Mouse (Mus musculus) layer of hippocampus, postnatal 36 days (tissue): ENCODE data around the gene Epsti1. TPM values are rescaled to one million over a fixed set of nuclear protein-coding genes. Genes with fewer than 3 reads are reported as not detected.

Experiments
- DNase-seq, 2 experiments: peaks; one replicate each; pipeline ENCODE4 v3.0.0; 2022
- total RNA-seq, 2 experiments: library from RNA; stranded (reverse); gene quantifications; 2 replicates each; pipeline ENCODE4 v1.2.3; 2021

Gene Epsti1
- total RNA-seq, 2 experiments from 2014 or later, result 0.25 TPM; not detected in 1

DNA sequence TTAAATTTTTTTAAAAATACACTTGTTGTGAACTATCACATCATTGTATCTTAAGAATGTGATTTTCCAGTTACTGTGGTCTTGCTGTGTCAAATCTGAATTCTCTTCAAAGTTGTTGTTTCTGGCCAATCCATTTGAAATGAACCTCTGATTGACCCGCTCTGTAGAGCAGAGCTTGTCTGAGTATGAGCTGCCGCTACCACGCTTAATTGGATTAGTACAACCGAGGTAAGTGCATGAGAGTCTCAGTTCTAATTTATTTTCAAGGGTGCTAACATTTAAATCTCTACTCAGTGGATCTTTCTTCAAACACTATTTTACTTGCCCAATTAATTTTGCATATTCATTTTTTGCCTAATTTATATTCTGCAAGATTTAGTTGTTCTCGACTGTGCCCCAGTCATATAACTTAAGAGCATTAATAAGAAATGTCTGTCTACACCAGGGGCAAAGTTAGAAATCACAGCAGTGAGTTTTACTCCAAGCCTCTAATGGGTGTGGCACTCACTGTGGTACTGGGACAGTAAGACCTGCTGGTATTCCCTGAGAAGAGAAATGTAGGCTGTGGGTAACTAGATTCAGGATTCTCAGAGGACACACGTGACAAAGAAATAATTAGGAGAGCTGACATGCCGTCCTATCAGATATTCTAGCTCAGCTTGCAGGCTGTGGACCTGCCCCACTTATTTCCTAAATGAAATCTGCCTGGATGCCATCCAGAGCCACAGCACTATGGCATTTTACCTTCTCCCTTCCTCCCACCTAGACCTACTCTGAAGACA, 111.7 kb downstream of the Epsti1 start:
- DNase-seq, result no peak

DNA sequence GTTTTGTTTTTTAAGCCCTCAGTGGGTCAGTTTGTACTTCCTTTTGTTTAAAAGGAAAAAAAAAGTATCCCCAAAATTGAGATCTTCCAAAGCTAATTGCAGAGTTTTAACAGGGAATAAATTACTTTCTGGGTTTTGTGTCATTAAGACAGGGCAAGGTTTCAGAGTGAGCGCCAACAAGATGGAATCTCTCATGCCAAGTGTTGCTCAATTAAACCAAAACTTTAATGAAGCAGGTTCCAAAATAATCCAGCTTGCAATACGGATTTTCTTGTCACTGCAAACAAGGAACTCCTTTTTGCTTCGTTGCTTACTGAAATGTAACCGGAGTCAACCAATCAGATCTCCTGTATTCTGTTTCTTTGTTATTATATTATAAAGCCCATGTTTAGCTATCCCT, 112.4 kb downstream of the Epsti1 start:
- no peak for DNase-seq

DNA sequence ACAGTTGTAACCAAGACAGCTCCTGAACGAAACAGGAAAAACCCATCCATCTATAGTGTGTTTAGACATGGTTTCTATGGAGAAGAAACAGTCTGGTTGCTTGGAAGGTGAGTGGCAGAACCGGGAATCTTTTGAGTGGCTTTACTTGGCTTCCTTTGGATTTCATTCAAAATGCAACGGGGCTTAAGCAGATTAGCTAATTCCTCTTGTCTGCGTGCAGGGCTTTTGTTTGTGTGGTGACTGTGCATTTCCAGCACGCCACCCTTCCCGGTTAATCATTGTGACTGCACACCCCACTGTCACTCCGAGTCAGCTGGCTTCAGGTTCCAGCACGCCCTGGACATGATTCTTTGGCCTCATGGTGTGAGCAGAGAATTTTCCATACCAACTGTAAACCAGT, 115.9 kb downstream of the Epsti1 start:
- DNase-seq, result no peak

DNA sequence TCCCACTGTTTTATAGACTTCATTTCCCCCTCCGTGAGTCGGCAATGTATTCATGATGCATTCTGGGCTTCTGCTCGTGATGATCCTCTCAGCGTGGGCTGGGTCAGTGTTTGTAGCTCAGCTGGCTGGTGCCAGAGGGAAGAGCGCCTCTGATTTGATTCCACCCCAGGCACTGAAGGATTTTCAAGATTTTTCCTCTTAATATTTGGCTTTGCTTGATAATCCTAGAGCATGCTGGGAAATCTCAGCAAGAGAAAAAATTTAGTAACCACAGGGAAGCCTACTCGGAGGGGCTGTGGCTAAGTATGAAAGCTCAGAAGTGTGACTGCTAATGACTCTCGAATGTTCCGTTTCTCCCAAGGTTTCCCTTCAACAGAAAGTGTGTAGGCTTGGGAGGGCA, 134.8 kb downstream of the Epsti1 start:
- DNase-seq, result no peak

DNA sequence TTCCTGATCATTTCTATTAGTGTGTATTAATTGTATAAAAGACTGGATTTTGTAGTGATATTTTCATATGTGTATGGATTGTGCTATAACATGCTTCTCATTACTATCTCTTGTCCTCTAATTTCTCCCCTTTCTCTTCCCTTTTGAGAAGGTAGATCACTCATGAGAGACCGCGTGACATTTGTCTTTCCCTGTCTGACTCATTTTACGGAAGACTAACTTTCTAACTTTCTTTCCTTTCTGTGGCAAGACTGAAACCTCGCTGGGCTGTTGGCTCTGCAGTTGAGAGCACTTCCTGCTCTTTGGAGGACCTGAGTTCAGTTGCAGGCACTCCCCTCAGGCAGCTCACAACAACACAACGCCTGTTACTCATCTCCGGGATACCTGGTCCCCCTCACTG, 136.6 kb downstream of the Epsti1 start:
- DNase-seq, result no peak

DNA sequence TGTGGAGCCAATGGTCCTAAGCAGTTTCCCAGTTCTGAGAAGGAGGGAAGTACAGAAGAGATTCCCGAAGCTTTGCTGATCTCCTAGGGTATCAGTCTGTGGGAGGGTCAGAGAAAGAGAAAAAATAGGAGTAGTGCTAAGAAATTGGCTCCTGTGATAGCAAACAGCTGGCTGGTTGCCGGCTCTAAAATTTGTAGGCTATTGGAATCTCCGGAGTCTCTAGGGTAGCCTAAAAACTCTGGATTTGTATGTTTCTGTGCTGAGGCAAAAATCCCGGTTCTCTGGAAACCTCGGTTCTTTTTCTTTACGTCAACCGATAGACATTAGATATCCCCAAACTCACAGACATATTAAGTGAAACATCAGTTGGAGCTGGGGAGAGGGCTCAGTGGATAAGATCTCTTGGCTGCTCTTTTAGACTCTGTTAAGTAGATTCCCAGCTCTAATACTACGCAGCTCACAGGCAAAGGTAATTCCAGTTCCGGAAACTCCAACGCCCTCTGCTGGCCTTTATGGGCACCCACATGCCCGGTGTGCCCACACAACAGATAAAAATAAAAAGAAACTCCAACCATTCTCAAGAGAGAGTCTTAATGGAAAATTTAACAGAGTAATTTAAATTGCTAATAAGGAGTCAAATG, 138.0 kb downstream of the Epsti1 start:
- DNase-seq, result no peak

DNA sequence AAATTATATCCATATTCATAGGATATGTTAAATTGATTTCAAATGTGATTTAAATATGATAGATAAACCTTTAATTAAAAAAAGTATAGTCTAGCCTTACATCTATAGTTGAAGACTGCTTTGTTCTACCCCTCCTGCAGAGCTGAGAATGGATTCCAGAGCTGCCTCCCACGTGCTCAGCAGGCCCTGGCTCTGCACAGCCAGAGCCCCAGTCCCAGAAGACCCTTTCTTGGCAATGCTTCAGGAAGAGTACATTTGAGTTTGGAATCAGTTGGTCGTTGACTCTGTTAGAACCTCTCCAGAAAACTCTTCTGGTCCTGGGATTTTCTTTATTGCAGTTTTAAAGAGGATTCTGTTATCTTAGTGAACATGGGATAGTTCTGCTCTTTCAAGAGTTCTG, 139.0 kb downstream of the Epsti1 start:
- DNase-seq, result no peak

DNA sequence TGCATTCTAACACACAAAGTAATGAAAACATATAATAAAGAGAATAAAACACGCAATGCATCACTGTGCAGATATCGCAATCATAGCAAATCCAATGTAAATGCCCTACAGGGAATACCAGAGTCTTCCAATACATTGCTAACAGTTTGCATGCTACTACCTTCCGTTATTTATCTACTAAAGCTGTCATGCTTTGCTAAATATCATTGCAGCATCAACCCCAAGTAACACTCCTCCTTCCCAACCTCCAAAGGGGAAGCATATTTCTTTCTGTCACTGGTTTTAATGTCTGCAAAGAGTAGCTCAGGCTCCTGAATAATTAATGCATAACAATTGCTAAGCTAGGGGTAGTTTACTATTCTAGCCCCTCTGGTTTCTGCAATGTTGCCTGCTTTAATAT, 144.2 kb downstream of the Epsti1 start:
- no peak for DNase-seq

DNA sequence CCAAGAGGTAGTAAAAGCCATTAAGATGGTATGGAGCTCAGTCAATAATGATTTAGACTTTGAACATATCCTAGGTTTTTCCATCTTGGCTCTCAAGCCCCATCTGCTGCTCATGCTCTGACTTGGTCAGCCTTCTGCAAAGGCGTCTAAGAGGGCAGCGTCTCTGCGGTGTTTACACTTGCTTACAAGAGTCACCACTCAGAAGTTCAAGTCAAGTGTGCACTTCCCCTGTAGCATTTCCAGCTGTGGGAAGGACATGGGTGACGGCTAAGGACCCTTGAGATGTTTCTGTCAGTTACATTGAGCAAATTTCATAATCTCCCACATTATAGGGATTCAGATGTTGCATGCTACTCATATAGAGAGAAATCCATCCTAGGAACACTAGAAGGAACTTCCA, 144.6 kb downstream of the Epsti1 start:
- no peak for DNase-seq

Other genes with a start within 250 kb of the Epsti1 start
- 10 to 100 TPM; 64.1 to 67.2 TPM for gene Dnajc15, start 29.1 kb upstream of the Epsti1 start, total RNA-seq
- gene Fam216b, start 184.8 kb downstream of the Epsti1 start, total RNA-seq, result under 1 TPM; 0.30 to 0.61 TPM